Mouse (Mus musculus) heart, embryonic 14.5 days (tissue): ENCODE data around the gene Znhit6. TPM values are rescaled to one million over a fixed set of nuclear protein-coding genes. Genes with fewer than 3 reads are reported as not detected.

Source experiments
- ATAC-seq: fragments of 200-750 bp; cut with Nextera tagmentation; 2 replicates; pipeline ENCODE4 v1.8.0; 2017; ENCODE audit warnings: low read depth, moderate TSS enrichment; ENCODE audit not compliant: insufficient number of reproducible peaks, insufficient read depth, low FRiP score
- H3K27ac ChIP-seq, 2 experiments: fragments of 200-500 bp in 1 of 2; fragments of 300-500 bp in 1 of 2; sonication (generic) in 1 of 2; replicated peaks in 1 of 2; 2 replicates each; pipeline ENCODE4 v1.5.1; 2012 to 2014; ENCODE audit warnings: low read depth in 2 of 2, low read length in 2 of 2, control low read depth in 1 of 2, mild to moderate bottlenecking in 1 of 2, mixed read lengths in 1 of 2; ENCODE audit not compliant: control insufficient read depth in 1 of 2, insufficient read depth in 1 of 2
- H3K27me3 ChIP-seq: fragments of 300-500 bp; sonication (generic); 2 replicates; pipeline ENCODE4 v1.6.1; 2014; ENCODE audit warnings: mild to moderate bottlenecking, low read length, control low read depth; ENCODE audit not compliant: control insufficient read depth, insufficient read depth
- H3K36me3 ChIP-seq: fragments of 300-500 bp; sonication (generic); 2 replicates; pipeline ENCODE4 v1.6.1; 2014; ENCODE audit warnings: mild to moderate bottlenecking, control low read depth, low read length, mixed read lengths; ENCODE audit not compliant: control insufficient read depth, insufficient read depth
- H3K4me1 ChIP-seq, 2 experiments: fragments of 200-500 bp in 1 of 2; fragments of 300-500 bp in 1 of 2; sonication (generic) in 1 of 2; 2 replicates each; pipeline ENCODE4 v1.6.1; 2012 to 2014; ENCODE audit warnings: low read length in 2 of 2, control low read depth in 1 of 2, mixed read lengths in 1 of 2; ENCODE audit not compliant: control insufficient read depth in 2 of 2, insufficient read depth in 2 of 2
- H3K4me2 ChIP-seq: fragments of 300-500 bp; sonication (generic); 2 replicates; pipeline ENCODE4 v1.6.1; 2014; ENCODE audit warnings: mild to moderate bottlenecking, low read length
- H3K4me3 ChIP-seq, 2 experiments: fragments of 200-500 bp in 1 of 2; fragments of 300-500 bp in 1 of 2; sonication (generic) in 1 of 2; 2 replicates each; pipeline ENCODE4 v1.5.1; 2012 to 2014; ENCODE audit warnings: low read length in 2 of 2, mild to moderate bottlenecking in 2 of 2, control low read depth in 1 of 2, low read depth in 1 of 2, moderate library complexity in 1 of 2; ENCODE audit not compliant: control insufficient read depth in 1 of 2, insufficient read depth in 1 of 2
- H3K9ac ChIP-seq: fragments of 300-500 bp; sonication (generic); 2 replicates; pipeline ENCODE4 v1.6.1; 2014; ENCODE audit warnings: mild to moderate bottlenecking, low read length
- H3K9me3 ChIP-seq: fragments of 300-500 bp; sonication (generic); 2 replicates; pipeline ENCODE4 v1.6.1; 2016; ENCODE audit warnings: low read length, control low read depth; ENCODE audit not compliant: control insufficient read depth
- WGBS: fragments of 180-500 bp; shearing (Covaris S2); extraction: QIAGEN DNeasy Blood & Tissue Kit; methylation state at CpG from one replicate; pipeline ENCODE4 v1.1.7; 2014; 5-methylcytosine and 5-hydroxymethylcytosine counted together
- polyA plus RNA-seq: library from polyadenylated mRNA; unstranded; fragments of >200 nt; fragmentation: Nextera tagmentation; extraction: Ambion mirVana; gene quantifications from 2 replicates; pipeline ENCODE4 v1.2.1, GENCODE M21; 2014

Gene Znhit6
- polyA plus RNA-seq, 1 experiment from 2014 or later, result 20.2 TPM

DNA sequence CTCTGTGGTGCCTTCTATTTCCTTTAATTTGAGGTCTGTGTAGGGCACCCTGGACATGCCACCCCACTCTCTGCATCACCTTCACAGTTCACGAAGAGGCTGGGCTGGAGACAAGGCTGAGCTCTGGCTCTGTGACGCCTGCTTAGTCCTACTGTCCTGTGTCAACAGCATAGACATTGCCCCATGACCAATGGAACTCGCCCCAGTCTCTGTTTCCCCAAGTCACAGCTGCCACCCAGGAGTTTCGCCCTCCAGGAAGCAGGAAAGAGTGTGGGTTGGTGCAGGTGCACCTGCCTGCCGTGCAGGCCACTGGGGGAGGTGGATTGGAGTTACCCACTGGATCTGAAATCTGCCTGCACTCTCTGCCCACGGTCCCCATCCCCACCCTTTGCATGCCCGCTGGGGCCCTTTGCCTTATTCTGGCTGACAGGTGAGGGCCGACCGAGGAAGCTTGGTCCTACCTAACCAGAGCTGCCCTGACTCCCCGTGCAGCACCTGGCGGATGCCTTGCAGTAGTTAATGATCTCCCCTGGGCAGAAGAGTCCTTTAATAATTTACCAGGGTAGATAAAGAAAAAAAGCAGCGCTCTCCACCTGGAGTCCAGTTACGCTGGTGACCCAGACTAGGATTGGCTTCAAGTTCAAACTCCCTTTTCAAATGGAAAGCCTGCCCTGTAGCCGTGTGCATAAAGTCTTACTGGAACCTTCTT is 58.2 kb downstream of the Znhit6 start:
- no peaks in the 10 kb centered on the region for H3K9me3 ChIP-seq
- H3K27me3 ChIP-seq, result no peaks in the 10 kb centered on the region
- 86% methylated on average over 14 of the region's 14 CpGs for WGBS

DNA sequence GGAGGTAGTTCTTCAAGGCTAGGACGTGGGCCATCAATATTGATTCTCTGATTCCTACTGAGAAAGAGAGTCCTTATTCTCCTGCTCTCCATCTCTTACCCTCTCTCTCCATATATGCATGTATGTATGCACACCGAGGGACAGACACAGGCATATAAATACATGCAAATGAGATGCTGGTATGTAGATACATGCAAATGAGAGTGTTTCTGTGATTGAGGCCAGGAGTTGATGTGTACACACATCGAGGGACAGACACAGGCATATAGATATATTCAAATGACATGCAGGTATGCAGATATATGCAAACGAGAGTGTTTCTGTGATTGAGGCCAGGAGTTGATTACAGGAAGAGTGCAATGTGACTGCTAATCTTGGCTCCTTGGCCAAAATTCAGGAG is 64.2 kb downstream of the Znhit6 start:
- Histone ChIP-seq H3K27ac (no peak overlapping the region), H3K9me3 (no peaks in the 10 kb centered on the region), H3K4me1 (peaks cover 3 to 11% of the 10 kb centered on the region in 2 experiments; a peak in 2 of 4 replicates), H3K36me3 (no peaks in the 10 kb centered on the region), H3K27me3 (no peaks in the 10 kb centered on the region), H3K4me2 (no peak overlapping the region), H3K4me3 (no peak overlapping the region), H3K9ac (no peak overlapping the region)
- no peak for ATAC-seq
- 87% methylated on average over 4 of the region's 4 CpGs for WGBS

More for the DNA sequence above, 58.2 kb downstream of the Znhit6 start:
- no peaks in the 10 kb centered on the region for H3K36me3 ChIP-seq
- H3K4me2 ChIP-seq, result no peak overlapping the region
- no peak overlapping the region for H3K27ac ChIP-seq
- H3K9ac ChIP-seq, result no peak overlapping the region
- H3K4me1 ChIP-seq, result peaks cover 11 to 13% of the 10 kb centered on the region in 2 experiments
- no peak overlapping the region for H3K4me3 ChIP-seq
- no peak for ATAC-seq

DNA sequence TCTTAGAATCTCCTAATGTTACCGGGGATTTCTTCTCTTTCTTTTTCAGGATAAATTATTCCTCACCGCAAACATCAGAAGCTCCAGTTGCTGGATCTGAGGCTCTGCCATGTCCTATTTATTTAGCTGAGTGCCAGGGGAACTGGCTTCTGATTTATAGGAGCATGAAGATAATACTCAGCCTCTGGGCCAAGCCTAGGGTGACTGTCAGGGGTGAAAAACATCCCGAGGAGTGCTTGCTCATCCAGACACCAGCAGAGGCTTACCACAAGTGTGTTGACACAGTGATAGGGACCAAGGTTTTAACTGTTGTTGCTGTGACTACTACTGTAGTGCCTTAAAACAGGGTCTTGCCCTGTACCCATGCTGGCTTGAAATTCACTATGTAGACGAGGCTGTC is 64.6 kb downstream of the Znhit6 start:
- WGBS, result 64% methylated on average over 4 of the region's 4 CpGs
- no peak for ATAC-seq
- Histone ChIP-seq H3K9ac (no peak overlapping the region), H3K27me3 (no peaks in the 10 kb centered on the region), H3K4me1 (peaks cover 3 to 11% of the 10 kb centered on the region in 2 experiments; a peak in 2 of 4 replicates), H3K4me3 (no peak overlapping the region), H3K4me2 (no peak overlapping the region), H3K9me3 (no peaks in the 10 kb centered on the region), H3K36me3 (no peaks in the 10 kb centered on the region), H3K27ac (no peak overlapping the region)

DNA sequence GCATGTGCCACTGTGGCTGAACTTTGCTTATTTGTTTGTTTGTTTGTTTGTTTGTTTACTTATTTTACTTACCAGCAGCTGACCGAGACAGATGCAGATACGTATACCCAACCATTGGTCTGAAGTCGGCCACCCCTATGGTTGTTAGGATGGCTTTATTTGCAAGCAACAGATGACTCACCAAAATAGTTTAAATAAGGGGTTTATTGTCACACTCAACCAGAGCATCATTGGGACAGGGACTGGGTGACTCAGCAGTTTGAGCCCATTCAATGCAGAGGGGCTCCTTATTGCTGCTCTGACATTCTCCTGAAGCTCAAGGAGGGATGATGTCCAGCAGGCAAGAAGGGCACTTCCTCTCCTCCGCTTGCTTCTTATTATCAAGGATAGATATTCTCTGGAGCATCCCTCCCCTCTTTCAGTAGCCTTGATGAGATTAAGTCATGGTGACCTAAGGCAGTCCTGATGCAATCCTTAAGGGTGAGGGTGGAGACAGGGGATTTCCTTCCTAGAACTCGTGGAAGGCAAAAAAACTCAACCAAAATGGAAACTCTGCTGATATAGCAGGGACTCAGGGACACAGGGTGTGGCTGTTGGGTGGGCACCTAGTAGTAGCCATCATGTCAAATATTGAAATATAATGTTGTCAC is 65.2 kb downstream of the Znhit6 start:
- Histone ChIP-seq H3K4me1 (peaks cover 3 to 14% of the 10 kb centered on the region in 2 experiments; a peak in 2 of 4 replicates), H3K9me3 (no peaks in the 10 kb centered on the region), H3K9ac (no peak overlapping the region), H3K4me2 (no peak overlapping the region), H3K4me3 (no peak overlapping the region), H3K27ac (no peak overlapping the region), H3K27me3 (no peaks in the 10 kb centered on the region), H3K36me3 (no peaks in the 10 kb centered on the region)
- ATAC-seq, result no peak
- WGBS, result 79% methylated on average over 5 of the region's 5 CpGs

DNA sequence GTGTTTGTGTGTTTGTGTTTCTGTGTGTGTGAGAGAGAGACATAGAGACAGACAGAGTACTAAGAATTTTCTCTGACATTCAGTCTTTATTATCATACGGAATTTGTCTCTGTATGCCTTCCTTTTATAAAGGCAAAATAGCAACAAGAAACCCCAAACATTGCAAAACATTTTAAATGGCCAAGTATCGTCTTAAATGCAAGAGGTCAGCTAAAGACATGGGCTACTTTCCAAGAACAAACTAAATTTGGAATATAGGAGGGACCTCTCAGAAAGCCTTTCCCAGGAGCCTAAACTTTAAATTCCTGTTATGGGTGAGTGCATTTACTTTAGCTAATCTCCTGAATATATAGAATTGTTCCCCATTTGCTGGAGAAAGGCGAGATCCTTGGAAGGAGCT is 65.9 kb downstream of the Znhit6 start:
- H3K9ac ChIP-seq, result no peak overlapping the region
- no peak overlapping the region for H3K4me2 ChIP-seq
- no peak overlapping the region for H3K27ac ChIP-seq
- no peak for ATAC-seq
- H3K4me3 ChIP-seq, result no peak overlapping the region
- peaks cover under 1% of the 10 kb centered on the region for H3K36me3 ChIP-seq
- H3K27me3 ChIP-seq, result no peaks in the 10 kb centered on the region
- H3K4me1 ChIP-seq, result peaks cover 3 to 17% of the 10 kb centered on the region in 2 experiments; a peak in 2 of 4 replicates
- no peaks in the 10 kb centered on the region for H3K9me3 ChIP-seq
- 57% methylated on average over 3 of the region's 3 CpGs for WGBS

DNA sequence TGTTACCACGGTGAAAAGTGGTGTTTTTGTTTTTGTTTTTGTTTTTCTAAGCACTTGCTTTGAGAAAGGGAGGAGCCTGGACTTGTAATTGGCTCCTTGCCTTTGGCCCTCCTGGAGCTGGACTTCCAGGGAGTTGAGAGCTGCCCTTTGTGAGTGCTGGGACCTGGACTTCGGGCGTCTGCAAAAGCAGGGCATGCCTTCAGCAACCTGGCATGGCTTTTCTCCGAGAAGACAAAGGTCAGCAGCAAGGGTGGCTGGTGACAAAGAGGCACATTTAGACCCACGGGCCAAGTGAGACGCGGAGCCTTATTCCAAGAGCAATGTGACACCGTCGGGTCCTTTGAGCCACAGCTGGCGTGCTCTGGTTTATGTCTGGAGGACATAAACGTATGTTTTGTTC is 66.9 kb downstream of the Znhit6 start:
- no peak for ATAC-seq
- no peaks in the 10 kb centered on the region for H3K27me3 ChIP-seq
- no peak overlapping the region for H3K9ac ChIP-seq
- peaks cover 9 to 24% of the 10 kb centered on the region in 2 experiments for H3K4me1 ChIP-seq
- no peak overlapping the region for H3K27ac ChIP-seq
- H3K4me2 ChIP-seq, result no peak overlapping the region
- 42% methylated on average over 11 of the region's 11 CpGs for WGBS
- peaks cover 11% of the 10 kb centered on the region for H3K36me3 ChIP-seq
- H3K4me3 ChIP-seq, result no peak overlapping the region
- no peaks in the 10 kb centered on the region for H3K9me3 ChIP-seq

DNA sequence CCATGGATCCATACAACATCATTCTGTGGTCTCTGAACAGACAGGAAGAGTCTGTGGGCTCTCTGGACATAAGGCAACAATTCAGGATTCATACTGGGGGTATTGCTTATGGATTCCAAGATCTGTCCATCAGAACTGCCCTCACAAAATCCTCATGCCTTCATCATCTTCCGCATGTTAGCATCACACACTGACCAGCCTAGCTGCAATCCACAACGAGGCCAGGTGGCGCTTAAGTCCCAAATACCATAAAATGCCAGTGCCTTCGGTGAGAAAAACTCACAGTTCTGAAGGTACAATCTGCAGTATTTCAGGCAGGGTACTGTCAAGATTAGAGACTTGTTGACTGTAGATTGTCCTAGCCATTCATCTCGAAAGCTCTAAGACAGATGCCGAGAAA is 69.5 kb downstream of the Znhit6 start:
- Histone ChIP-seq H3K4me2 (no peak overlapping the region), H3K9me3 (no peaks in the 10 kb centered on the region), H3K27ac (0 out of 4 replicates have a peak overlapping the region, but pooled peaks of 1 of the 2 experiments have one; percentile 7), H3K36me3 (peaks cover 18% of the 10 kb centered on the region), H3K9ac (no peak overlapping the region), H3K4me1 (peaks cover 12 to 32% of the 10 kb centered on the region in 2 experiments), H3K4me3 (no peak overlapping the region), H3K27me3 (no peaks in the 10 kb centered on the region)
- 60% methylated on average over 6 of the region's 6 CpGs for WGBS
- no peak for ATAC-seq
